Mouse (Mus musculus): ENCODE measurements around the gene Phf21a.

Phf21a gene

DNA sequence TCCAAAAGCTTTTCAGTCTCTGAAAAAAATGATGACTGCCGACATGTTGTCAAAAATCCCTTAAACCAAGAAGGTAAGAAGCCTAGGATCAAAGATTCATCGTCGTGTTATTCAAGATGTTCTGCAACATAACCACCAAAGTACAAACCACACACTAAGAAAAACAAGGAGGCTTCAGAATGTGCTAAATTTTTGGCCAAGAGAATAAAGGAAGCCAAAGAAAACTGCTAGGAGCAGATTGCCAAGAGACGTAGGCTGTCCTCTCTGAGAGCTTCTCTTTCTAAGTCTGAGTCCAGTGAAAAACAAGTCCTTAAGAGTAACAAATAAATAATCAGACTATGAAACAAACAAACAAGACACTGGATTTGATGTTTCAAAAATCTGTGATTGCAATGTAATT is 219.6 kb downstream of the Phf21a start:
- DNase-seq = no peak

DNA sequence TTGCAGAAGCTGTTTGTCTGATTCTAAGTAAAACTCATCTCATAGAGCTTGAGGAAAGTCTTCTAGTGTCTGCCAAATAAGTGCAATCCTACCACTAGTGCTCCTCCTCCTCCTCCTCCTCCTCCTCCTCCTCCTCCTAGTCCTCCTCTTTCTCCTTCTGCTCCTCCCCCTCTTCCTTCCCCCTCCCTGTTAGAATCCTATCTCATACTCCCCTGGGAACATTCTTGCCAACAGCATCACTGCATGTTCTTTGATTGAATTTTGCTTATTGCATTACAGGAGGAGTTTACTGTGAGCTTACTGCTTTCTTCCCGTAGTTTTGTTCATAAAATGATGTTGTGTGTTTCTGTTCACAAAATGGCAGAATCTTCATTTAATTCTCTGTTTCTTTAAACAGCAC is 221.1 kb downstream of the Phf21a start:
- DNase-seq = no peak

DNA sequence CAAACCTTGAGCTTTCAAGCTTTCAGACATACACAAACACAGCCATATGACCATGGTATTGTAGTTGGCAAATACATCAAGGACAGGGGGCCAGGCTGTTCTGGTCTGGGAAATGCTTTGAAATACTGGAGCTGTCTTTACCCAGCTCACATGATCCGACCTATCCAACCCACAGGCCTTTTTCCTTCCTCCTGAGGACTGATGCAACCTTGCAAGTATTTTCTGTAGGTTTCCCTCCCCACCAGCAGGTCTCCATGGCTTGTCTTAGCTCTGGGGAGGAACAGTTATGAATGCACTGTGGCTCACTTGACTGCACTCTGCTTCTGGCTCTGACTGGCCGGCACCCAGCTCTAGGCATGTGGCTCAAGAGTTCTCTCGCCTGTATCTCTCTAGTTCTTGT is 223.7 kb downstream of the Phf21a start:
- DNase-seq = no peak

DNA sequence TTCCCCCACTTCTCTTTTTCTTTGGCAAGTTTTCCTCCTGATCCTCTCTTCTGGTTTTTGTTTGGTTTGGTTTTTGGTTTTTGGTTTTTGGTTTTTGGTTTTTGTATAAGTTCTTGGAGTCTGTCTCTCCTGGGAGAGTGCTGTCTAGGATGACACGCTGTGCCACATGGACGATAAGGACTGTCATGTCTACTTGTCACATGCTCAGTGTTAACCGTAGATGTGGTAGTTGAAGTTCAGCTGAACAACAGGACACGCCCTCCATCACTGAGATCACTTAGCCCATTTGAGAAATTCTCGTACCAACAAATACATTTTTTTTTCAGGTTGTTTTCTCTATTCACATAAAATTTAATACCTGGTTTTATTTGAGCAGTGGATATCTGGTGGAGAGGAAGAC is 224.3 kb downstream of the Phf21a start:
- no peak for DNase-seq

DNA sequence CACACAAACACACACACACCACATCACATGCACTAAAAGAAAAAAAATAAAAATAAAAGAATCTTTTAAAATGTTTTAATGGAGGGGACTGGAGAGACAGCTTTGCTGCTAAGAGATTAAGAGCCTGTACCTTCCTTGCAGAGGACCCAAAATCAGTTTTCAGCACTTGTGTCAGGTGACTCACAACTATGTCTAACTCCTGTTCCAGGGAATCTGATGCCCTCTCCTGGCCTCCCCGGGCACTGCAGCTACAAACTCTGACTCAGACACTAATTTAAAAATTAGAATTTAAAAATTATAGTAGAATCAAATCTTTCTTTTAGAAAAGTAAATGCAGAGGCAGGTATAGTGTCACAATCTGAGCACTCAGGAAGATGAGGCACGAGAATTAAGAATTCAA is 229.8 kb downstream of the Phf21a start:
- peak; percentile 30 for DNase-seq

DNA sequence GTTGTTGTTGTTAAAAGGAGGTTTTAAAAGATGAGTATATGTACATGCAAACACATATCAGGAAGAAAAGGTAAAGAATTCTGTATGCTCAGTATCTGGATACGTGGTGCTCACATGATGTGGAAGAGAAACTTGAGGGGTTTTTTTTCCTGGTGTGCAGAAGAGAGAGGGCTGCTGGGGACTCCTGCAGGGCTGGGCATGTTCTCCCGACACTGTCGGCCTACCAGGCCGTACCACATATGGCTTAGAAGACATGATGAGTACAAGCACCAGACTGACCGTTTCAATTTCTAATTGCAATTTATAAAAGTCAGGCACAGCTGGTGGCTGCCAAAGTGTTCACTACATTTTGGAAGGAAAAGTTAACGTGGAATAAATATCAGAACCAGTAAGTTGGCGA is 232.8 kb downstream of the Phf21a start:
- DNase-seq = no peak

DNA sequence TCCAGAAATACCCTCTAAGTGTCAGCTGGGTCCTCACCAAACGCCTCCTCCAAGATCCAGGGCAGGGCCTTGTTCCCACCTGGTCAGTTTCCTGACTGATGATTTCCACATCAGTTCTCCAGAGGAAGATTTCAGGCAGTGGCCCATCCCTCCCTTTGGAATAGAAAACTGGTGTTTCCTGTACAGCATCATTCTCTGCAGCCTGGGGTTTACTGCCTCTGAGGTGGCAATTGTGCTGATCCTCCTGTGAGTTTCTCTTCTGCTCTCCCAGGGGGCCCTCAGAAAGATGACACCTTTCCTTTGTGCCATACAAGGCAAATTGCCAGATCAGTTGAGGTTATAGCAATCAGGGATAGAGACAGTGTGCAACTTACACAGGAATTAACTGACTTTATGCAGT is 233.3 kb downstream of the Phf21a start:
- DNase-seq = no peak

DNA sequence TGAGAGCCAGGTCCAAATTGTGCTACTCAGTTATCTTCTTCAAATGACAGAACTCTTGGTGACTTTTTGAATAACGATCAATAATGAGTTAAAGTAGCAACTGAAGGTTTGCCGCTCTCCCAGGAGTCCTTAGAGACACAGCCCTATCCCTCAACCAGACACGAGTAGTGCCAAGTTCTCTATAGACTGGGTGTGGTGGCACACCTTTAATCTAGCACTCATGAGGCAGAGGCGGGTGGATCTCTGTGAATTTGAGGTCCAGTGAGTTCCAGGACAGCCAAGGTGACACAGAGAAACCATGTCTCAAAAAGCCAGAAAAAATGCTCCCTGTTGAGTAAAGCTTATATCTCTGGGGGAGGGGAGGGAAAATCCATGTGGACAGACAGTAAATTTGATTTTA is 234.7 kb downstream of the Phf21a start:
- no peak for DNase-seq

DNA sequence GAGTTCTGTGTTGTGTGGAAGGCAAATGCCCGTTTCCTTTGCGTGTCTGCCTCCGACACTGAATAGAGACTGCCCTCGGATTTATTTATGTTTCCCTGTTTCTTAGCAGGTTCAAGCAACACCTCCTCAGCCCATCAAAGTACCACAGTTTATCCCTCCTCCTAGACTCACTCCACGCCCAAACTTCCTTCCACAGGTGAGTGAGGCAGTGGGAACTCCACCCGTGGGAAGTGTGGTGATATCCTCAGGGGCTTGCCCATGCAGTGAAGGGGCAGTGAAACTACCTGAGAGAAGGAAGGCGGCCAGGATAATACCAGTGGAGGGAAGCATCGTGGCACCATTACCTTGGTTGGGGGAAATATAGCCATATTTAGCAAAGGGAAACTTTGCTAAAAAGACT is 235.3 kb downstream of the Phf21a start:
- no peak for DNase-seq

DNA sequence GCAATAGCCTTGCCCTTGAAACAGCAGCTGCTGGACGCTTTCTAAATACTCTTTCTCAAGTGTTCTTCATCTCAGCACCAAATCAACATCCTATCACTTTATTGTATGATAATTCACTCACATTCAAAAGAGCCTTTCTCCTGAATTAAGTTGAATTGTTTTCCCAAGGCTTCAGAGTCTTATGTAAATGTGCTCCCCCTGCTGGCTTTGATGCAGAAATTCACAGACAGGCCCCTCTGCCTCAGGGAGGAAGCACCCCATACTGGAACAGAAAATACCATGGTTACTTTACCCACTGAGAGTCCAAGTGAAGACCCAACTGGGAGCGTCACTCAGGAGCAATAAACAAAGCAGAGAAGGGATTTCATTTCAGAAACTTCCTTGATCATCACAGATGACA is 237.9 kb downstream of the Phf21a start:
- DNase-seq = peak; percentile 64

DNA sequence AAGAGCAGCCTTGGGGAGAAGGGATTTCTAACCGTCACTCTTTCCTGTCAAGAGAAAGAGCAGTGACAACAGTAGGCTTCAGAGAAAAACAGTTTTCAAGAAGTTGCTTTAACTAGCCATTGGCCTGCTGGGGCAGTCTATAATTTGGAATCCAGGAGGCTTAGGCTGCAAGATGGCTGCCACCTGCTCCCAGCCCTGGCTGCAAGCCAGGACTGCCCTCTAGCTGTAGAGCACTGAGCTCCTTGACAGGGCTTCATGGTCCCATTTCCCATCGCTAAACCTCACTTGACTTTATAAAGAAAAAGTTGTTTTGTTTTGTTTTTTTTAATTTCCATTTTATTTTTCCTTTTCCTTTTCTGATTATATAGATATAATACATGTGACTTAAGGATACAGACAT is 238.5 kb downstream of the Phf21a start:
- DNase-seq = no peak

DNA sequence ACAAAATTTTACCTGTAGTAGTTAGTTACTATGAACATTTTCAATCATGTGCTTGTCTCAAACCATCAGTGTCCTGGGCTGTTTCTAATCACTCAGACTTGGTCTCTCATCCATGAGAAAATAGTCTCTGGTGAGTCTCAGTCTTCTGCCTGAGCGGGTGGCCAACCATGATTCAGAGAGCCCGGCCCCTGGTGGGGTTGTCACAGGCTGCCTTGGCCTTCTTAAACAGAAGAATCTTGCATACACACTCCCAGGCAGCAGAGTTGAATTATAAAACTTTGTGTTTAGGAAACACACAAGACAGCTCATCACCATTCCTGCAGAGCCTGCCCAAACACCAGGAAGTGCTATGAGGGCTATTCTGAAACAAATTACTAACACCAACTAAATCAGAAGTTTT is 239.0 kb downstream of the Phf21a start:
- no peak for DNase-seq

DNA sequence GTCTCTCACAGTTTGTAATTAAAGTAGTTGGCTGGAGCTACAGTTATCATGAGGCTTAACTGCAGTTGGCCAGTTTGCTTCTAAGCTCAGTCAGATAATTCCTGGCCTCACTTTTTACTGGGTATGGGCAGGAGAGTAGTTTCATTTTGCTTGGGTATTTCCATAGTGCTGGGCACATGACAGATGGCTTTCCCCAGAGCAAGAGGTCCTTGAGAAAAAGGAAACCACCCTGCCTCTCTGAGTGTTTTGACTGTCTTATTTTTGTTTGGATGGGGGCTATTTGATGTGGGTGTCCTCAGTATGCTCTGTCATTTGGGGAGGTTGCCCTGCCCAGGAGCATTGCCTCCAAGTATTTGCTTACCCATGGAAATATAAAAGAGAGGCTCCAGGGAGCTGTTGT is 249.5 kb downstream of the Phf21a start:
- no peak for DNase-seq

DNA sequence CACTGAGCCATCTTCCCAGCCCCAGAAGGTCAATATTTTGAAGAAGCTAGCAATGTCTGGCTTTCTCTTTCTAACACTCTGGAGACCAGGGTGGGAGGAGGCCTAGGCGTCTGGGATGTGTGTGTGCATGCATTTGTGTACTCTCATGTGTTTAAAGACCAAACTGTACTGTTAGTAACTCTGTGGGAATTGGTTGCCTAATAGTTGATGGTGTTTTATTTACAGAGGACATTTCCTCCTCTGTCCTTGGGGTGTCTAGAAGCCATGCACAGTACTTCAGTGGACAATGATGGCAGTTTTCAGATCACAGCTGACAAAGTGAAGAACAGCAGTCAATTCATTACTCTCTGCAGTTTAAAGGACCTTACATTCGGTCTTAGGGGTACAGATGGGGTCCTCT is 254.3 kb downstream of the Phf21a start:
- DNase-seq = no peak

DNA sequence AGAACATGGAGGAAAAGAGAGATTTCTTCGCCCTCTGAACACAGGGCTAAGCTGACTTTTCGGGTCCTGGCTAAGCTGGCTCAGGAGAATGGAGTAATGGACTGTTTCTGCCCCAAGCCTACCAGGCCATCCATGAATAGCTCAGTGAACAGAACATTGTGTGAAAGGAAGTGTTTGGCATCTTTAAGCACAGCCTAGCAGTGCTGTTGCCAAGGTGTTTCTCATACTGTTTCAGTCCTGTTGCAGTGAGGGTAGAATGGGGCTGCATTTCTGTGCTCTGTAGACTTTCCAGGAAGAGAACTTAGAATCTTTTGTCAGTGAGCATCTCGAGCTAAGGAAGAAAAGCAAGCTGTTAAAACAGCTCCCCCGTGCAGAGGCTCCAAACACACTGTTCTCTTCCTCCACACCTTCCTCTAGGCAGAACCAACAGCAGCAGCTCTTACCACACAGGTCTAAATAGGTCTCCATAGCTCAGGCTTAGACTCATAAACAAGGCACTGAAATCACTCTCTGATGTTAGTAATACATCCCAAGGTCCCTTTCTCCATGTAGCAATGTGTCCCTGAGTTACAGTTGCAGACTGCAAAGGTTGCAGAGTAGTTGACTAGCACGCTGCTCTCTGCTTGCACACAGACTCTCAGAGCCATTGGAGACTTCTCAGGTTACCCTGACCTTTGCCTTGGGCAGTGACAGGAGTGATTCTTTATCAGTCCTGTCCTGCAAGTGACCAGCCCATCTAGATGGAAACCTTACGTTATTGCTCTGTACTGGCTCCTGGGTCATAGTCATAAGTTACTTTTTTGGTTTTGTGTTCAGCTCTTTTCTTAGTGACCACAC is 256.9 kb downstream of the Phf21a start:
- no peak for DNase-seq

DNA sequence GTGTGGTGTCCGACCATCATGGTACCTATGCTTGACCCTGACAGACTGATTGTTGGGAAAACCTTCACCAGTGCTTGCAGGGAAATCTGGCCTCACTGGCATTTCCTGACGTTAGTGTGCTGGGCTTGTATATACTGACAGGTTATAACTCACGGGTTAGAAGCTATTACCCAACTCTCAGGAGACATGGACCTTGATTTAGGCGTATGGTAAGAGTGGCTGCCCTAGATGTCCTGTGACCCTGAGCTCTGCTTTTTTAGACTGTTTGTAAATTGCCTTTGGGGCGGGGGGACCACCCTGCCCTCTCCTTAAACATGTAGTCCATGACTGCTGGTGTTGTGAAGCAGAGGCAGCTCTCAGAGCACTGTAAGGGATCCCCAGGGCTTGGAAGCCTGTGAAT is 257.8 kb downstream of the Phf21a start:
- DNase-seq = no peak

DNA sequence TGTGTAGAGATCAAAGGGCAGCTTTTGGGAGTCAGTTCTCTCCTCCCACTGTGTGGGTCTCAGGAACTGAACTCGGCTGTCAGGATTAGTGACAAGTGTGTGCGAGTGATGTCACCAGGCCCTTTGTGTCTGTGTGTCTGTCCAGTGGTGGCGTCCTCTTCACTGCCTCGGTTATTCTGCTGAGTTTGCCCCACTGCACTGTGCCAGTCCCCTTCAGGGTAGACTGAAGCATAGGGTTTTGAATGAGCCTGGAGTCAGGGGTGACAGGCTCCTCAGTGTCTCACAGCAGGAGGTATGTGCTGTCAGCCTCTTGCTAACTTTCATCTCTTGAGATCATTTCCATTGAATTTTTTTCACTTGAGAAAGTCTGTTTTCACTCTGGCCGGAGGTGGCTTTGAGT is 260.5 kb downstream of the Phf21a start:
- DNase-seq = no peak

DNA sequence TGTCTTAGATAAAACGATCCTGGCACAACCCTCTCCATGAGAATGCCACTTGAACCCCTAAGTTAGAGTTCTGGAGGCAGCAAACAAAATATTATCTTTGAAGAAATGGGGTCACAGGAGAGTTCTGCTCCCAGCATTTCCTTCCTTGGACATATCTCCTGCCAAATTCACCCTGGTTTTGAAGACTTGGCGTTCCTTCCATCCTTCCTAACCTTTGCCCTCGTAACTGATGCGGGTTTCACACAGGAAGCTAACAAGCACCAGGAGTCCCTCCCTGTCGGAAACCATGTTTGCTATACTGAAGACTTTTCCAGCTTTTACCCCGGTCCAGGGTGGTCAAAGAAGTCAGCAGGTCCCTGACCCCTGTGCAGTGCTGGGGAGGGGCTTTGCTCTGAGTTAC is 261.3 kb downstream of the Phf21a start:
- DNase-seq = no peak

DNA sequence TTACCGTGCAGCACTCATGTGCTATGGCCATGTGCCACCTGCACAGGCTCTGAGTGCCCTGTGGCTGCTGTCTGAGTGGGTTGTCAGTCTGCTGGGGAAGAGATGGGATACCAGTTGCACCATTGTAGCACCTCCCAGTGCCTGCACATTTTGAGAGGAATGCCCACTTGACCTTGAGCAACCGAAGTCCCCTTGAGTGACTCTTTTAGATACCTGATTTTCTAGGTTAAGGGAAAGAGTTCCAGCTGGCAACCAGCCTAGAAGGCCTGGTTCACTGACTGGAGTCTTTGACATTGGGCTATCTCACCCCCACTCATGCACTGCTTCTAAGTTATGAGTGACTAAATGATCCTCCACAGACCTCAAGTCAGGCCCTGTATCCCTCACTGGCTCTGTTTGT is 266.4 kb downstream of the Phf21a start:
- DNase-seq = peak; percentile 58

DNA sequence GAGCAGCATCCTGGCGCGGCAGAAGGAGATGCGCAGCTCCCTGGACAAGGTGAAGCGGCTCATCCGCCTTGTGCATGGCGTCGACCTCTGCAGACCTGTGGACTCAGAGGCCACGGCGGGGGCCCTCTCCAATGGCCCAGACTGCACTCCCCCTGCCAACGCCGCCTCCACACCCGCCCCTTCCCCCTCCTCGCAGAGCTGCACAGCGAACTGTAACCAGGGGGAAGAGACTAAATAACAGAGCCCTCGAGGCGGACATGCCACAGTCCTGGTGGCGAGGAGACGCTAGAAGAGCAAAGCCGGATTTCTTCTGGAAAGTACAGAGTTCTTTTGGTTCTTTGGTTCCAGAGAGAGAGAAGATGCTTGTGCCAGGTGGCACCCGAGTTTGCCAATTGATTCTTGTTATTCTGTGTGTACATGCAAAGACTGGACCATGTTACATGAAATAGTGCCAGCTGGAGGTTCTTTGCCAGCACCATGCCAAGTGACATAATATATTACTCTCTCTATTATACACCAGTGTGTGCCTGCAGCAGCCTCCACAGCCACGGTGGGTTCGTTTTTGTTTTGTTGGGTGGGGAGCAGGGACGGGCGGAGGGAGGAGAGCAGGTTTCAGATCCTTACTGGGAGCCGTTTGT is 267.4 kb downstream of the Phf21a start:
- DNase-seq = no peak

DNA sequence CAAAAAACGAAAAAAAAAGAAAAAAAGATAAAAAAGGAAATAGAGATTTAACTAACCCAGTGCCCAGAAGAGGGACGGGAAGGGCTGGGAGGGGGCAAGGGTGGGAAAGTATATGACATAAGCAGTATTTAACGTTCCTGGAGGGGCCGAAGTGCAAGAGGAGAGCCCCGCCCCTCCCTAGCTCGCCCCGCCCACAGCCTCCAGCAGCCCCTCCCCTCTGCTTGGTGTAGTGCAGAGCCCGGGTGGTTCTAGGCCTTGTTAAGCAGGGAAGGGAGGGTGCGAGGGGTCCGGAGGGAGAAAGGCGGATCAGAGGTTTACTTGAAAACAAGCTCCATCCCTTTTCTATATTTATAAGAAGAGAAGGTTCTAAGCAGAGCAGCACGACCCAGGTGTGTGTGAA is 268.0 kb downstream of the Phf21a start:
- no peak for DNase-seq

DNA sequence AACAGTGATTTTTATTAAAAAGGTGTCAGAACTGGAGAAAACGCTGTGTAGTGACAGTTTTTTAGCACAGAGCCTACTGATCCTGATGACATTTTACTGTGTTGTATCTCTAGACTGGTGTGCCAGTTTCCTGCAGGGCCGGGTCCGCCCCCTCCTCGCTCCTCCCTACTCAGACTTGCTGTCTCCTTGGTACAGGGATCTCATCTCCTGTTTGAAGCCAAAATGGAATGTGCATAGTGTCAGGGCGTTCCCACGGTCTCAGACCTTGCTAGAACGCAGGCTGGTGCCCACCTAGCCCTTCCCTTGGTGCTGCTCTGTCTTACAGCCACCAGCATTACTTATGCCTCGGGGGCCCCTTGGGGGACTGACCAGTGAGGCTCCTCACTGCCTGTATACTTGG is 268.9 kb downstream of the Phf21a start:
- DNase-seq = no peak

DNA sequence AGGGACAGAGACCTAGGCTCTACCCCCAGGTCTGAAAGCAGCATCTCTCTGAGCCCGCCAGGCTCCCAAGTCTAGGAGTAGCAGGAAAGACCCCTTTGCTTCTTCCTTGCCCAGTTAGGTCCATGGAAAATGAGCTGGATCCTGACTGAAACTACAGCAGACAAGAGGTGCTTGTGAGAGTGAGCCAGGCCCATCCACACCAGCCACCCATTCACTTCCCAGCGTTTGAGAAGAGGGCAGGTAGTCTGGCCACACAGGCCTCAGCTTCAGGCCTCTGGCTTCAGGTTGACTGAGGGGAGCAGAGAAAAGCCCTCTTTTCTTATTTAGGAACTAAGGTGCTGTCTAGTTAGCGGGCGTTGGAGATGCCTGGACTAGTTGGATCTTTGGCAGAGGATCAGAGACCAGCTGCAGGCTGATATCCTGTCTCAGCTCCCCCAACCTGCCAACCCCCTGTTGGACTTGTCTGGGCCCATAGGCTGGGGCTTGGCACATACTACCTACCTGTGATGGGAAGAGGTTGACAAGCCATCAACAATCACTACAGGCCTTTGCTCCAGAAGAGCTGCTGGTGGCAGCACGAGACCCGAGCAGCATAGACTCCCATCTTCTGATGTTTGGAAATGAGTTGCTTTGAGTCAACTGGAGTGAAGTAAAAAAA is 269.8 kb downstream of the Phf21a start:
- DNase-seq = no peak

DNA sequence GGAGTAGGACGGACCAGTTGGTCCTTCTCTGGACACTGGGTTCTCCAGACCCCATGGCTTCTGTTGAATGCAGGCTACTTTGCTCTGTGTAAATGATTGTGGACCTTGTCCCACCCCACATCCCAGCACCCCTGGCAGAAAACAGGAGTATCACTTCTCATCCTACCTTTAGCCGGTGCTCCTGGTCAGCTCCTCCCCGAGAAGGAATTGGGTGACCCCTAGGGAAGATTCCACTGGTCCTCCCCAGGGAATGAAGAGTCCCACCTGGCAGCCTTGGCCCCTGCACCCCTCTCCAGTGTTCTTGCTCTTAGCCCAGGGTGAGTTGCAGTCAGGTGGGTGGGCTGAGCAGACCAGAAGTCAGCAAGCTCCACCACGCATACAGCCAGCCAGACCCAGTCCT is 271.2 kb downstream of the Phf21a start:
- no peak for DNase-seq
